Mouse (Mus musculus) olfactory bulb, adult 2 months (tissue): ENCODE measurements around the gene Tpx2.

ENCODE experiments used
- CTCF ChIP-seq: fragments of 200-500 bp; IDR thresholded peaks from 2 replicates; pipeline ENCODE4 v1.5.1; 2012; ENCODE audit warnings: low read depth, mild to moderate bottlenecking, low read length, moderate library complexity; ENCODE audit not compliant: insufficient read depth
- POLR2A ChIP-seq: fragments of 200-500 bp; IDR thresholded peaks from 2 replicates; pipeline ENCODE4 v1.6.1; 2012; ENCODE audit warnings: mild to moderate bottlenecking, low read depth, low read length, moderate library complexity; ENCODE audit not compliant: insufficient read depth

DNA sequence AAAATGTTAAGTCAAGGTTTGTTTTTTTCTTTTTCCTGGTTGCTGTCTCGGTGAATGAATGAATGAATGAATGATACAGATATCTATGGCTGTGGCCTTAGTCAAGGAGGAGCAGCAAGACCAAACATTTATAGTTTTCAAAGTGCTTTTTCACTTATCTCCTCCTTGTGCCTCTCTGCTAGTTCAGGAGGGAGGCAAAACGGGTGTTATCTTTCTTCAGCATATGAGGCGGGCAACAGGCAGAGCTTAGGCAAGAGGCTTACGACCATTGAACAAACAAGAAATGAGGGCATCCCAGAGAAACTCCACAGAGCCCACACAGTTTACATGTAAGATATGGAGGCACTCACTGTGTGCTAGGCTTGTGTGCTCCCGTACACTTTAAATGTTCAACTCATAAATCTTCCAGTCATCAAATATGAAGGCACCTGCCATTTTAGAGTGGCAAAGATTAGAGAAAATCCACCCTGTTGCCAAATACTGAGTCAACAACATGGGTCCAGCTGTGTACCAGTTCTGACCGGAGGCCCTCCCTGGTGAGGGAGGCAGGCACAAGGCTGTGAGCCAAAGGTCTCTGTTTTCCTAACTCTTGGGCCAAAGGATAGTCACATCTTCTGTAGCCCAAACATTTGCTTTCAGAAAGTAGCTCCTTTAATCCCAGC lies 33.4 kb upstream of the Tpx2 start:
- TF ChIP-seq CTCF (no peak), POLR2A (no peak)
